Mouse (Mus musculus): Measurements from ENCODE around the gene Podn.
A peak's percentile ranks its signal among the peaks of the same experiment; 100 is the strongest.
"Not testable (repeated sequence)": the region's sequence is repeated elsewhere in the genome, so short reads cannot be mapped to it uniquely, and the experiment has no call there.

Podn gene

DNA sequence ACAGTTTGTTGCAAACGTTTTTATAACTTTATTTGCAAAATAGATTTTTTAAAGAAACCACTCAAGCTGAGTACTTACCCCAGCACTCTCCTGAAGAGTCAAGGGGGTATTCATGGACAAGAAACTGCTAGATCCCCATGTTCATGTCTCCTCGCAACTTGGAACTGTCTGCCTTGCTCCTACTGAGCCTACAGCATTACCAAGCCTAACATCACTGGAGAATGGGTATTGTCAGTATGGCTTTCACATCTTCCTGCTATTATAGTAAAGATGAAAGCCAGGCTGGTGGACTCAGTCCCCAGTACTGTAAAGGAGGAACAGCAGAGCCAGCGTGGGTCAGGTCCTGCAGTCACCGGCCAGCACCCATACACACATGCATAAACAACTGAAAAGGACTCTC is at the start of gene Podn:
TSS of gene Podn (minus strand) at position 101 of the 400 bp plus-strand sequence.
- DNase-seq (ENCODE audit: low spot score), result no peak

DNA sequence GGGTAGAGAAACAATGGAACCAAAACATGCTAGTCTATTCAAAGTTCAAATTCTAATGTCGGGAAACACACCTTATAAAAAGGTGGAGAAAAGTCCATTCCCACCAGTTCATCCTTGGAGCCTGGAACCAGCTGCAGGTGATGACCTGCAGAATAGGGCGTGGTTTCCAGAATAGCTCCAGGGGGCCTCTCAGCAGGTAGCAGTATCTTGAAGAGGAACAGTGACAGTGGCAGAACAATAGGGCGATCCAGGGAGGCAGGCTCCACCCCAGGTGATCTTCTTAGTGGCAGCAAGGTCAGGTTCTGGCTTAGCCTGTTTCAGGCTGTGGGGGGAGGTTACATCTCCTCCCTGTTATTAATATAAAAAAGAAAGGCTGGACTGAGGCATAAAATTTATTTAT is 49.3 kb upstream of the Podn start:
- DNase-seq (ENCODE audit: low spot score), result not testable (repeated sequence)

DNA sequence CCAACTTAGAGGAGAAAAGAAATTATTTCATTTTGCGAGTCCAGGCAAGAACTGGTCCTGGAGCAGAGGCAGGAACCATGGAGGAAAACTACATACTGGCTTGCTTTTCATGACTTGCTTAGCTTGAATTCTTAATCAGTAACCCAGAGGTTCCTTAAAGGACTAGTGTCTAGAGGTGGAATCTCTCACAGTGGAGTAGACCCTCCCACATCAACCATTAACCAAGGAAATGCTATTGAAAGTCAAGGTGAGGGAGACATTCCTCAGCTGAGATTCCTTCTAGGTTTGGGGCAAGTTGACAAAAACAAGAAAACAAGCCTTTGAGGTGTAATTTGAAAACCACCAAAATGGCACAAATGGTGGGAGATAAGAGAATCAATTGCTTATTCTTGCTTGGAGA is 48.6 kb upstream of the Podn start, which contains the start of gene Scp2:
TSS of gene Scp2 (minus strand) at position 119 of the 400 bp plus-strand sequence.
- no peak for DNase-seq (ENCODE audit: low spot score)

DNA sequence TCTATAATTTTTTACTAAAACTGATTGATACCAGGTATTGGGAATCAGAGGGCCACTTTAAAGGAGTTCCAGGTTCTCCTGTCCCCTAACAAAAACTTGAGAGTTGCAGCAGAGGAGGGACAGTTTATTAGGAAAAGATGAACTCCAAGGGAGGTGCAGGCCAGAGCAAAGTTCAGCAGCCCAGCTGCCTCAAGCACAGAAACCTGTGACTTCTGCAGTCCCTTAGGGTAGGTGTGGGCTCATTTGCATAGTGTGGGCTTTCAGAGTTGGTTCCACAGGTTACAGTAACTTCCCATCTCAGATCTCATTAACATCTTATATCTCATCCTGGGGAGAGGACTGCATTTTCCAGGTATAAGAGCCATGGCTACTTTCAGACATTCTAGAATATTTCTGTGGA is 47.5 kb upstream of the Podn start:
- DNase-seq (ENCODE audit: low spot score), result no peak

DNA sequence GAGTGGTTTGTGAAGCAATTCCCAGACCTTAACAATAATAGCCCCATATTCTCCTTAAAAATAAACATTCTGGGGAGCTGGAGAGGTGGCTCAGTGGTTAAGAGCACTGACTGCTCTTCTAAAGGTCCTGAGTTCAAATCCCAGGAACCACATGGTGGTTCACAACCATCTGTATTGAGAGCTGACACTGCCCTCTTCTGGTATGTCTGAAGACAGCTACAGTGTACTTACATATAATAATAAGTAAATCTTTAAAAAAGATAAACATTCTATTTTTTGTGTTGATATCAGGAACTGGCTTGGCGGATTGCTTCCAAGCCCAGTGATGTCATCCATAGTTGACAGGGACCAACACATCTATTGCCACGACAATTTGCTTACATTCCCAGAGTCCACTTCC is 46.9 kb upstream of the Podn start:
- DNase-seq (ENCODE audit: low spot score), result not testable (repeated sequence)

DNA sequence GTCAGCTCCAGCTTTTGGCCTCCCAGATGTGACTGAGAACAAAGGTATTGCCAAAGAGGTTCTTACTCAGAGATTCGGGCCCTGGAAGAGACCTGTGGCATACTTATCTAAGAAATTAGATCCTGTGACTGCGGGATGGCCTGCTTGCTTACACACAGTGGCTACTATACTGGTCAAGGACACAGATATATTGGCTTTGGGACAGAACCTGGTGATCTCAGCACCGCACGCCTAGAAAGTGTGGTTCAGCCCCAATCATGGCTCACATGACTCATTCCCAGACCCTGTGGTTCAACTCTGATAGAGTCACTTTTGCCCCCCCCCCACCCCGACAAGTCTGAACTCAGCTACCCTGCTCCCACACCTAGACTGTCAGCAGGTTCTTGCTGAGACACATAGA is 40.7 kb upstream of the Podn start:
- DNase-seq (ENCODE audit: low spot score), result no peak

DNA sequence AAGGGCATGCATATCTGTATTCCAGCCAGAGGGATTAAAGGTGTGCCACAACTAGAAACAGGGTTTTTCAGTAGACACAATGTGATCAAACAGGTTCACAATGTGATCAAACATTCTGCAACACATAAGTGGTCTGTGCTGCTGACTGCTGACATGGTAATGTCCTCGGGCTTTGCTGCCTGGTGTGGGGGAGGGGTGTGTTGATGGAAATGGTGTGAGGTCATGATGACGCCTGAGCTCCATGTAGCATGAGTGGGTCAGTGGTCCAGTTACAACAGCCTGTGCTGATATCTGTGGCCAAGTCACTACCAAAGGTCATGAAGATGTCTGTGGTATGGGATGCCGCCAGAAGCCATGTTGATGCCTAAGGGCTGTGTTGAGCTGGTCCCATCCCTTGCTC is 34.2 kb upstream of the Podn start:
- no peak for DNase-seq (ENCODE audit: low spot score)

DNA sequence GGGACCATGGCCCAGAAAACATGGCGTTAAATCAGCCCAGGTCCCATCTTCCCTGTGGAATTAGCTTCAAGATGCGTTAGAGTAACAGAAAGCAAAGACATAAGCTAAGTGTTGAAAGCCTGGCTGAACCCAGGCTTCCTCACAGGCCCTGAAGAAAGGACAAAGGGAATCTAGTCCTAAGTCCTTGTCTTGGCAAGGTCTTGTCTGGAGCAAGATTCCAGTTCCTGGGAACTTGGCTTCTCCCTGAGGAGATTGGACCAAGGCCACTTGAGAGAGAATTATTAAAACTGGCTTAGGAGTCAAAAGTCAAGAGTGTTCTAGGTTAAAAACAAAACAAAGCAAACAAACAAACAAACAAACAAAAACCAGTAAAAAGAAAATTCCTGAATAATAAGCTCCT is 32.1 kb upstream of the Podn start:
- DNase-seq (ENCODE audit: low spot score), result no peak

DNA sequence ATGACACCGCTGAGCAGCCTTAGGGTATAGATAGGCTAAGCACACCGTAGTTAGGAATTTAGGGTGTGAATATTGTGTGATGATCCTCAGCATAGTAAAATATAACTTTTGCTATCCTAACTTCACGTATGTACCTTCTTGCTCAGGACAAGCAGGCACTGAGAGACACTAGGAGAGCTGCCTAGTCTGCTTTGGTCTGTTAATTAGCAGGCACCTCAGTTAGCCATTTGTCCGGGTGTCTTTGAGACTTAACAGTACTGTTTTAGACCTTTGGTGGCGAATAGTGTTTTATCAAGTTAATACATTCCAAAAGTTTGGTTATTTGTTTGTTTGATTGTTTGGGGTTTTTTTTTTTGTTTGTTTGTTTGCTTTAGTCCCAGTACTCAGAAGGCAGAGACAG is 31.3 kb upstream of the Podn start:
- DNase-seq (ENCODE audit: low spot score), result no peak

DNA sequence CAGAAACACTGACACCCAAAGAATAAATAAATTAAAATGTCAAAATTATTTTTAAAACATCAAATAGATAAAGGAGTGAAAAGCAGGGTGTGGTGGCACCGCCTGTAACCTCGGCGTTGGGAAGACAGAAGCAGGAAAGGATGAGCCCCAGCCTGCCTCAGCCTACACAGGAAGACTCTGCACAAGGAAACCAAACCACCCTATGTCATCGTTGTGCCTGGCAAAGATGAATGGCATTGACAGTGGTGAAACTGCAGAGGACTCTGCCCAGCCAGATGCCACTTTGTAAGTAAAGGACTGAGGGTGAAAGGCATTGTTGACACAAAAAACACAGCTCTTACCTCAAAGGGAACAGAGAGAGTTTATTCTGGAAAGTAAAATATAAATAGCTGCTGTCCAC is 30.0 kb upstream of the Podn start:
- no peak for DNase-seq (ENCODE audit: low spot score)

DNA sequence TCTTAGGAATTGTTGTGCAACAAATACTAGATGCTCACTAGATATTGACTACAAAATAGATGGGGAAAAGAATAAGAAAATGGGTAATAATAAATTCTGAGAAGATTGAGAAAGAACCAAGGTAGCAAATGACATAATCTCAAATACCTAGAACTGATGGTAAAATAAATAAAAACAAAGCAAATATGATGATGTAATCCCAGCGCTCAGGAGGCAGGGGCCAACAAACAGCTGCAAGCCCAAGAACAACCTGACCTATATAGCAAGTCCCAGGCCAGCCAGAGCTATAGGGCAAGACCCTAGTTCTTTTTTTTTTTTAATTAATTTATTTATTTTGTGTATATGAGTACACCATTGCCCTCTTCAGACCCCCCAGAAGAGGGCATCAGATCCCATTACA is 27.9 kb upstream of the Podn start:
- no peak for DNase-seq (ENCODE audit: low spot score)

DNA sequence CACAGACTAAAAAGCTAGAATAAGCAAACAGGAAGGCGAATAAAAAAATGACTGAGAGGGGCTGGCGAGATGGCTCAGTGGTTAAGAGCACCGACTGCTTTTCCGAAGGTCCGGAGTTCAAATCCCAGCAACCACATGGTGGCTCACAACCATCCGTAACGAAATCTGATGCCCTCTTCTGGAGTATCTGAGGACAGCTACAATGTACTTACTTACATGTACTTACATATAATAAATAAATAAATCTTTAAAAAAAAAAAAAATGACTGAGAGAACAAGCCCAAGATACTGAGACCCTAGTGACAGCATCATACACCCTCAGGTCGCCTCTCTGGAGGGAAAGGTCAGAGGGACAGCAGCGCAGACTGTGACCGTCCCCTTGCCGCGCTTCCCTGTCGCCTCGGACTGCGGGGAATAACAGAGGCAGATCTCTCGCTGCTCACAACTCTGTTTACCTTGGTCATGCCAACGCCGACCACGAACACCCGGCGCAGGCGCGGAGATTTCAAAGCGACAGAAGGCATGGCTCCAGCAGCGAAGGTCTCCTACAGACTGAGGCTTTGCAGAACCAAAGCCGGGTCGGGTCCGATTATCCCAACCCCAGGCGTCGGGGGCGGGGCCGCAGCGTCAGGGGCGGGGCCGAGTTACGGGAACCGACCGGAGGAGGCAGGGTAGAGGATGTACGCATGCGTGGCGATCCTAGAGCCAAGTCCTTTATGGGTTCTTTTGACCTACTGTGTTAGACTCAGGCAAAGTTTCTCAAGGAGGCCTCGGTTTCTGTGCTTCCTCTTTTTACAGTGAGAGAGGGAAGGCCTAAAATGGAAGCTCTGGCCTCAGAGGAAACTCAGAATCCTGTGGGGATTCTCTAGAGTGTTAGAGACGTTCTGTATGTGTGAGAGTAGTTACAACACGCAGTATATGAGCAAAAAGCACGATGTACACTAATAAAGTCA is 22.0 kb upstream of the Podn start:
- peak; percentile 96 for DNase-seq (ENCODE audit: low spot score)

DNA sequence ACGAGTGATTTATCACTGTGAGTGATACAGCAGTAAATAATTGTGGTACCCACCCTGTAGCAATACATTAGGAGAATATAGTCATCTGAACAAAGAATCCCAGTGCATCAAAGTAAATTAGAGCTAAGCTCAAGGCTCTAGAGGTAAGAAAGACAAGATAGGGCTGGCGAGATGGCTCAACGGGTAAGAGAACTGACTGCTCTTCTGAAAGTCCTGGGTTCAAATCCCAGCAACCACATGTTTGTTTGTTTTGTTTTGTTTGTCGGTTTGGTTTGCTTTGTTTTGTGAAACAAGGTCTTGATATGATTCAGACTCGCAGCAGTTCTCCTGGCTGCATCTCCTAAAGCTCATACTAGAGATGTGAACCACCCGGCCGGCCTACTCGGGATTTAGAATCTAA is 21.2 kb upstream of the Podn start:
- DNase-seq (ENCODE audit: low spot score), result peak; percentile 24

DNA sequence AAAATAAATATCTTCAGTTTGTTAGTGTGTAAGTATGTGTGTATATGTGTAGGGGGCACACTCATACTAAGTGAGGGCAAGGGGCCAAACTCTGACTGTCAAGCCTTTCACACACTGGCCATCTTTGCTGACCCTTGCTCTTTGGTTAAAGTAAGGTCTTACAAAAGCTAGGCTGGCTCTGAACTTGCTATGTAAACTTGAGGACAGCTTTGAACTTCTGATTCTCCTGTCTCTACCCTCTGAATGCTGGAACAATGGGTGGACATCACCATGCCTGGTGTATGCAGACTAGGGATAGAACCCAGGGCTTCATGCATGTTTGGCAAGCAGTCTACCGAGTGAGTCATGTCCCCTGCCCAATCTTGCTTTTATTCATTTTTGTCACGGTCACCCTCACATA is 20.2 kb upstream of the Podn start:
- DNase-seq (ENCODE audit: low spot score), result no peak

DNA sequence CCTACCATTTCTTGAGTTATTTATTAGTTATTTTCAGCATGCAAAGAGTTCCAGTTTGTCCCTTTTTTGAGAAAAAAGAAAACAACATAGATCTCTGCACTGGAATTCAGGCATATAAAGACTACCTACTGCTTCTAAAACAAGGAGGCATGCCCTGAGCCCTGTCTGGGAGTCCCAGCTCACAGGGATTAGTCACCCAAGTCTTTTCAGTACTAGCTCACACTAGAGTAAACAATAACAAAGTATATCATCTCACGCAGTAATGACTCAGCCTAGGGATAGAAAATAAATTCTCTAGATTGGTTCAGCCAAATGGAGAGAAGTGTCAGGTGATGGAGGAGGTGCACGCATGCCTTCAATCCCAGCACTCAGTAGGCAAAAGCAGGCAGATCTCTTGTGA is 14.5 kb upstream of the Podn start:
- DNase-seq (ENCODE audit: low spot score), result no peak

DNA sequence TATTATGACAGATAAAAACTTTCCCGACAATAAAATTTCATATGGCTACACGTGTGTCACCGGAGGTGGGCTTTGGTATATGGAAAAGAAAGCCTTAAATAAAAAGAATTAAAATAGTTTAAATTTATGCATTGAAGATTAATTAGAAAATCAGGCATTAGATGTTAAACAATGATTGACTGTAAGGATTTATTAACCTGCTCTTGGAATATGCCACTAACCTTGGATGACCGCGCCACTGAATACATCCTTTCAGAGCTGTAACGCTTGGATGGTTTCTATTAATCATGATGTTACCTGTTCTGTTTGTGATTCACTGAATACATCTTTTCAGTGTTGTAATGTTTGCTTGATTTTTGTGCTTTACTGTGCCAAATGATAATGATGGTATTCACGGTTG is 13.5 kb upstream of the Podn start:
- DNase-seq (ENCODE audit: low spot score), result no peak

DNA sequence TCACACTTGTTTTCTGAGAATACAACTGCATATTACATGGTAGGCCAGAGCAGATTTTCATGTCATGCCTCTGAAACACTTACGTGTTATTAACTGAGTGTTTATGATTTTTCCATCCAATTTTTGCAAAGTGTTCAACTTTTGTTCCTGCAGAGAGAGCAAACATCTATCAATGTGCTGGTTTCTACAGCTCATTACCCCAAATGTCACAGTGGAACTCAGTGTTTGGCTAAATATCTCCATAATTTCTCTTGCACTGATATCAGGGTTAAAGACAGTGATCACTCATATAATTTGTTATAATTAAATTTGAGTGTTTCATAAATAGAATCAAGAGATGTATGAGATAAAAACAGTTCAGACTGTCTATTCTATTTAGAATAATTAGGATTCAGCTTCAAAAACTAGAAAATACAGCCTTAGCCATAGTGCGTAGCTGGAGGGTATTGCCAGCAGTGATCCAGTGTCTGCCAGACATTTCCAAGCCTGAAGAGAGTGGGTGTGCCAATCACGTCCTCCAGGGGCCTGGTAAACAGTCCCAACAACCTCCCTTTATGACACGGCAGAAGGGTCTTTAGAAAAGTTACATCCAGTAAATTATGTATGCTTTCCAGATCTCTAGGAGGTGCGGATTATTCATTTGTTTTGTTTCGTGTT is 3.4 kb downstream of the Podn start:
- DNase-seq (ENCODE audit: low spot score), result no peak

DNA sequence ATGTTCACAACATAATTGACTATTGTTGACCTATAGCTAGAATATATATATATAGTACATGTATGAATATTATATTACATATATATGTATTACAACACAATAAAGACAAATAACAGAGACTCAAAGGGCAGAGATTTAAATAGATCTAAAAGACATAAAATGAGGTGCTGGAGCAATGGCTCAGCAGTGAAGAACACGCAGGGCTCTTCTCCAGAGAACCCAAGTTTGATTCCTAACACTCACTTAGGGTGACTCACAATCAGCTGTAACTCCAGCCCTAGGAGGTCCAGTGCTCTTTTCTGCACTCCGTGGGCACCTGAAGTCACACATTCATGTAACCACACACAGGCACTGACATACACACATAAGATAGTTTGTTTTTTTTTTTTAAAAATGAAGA is 12.3 kb downstream of the Podn start:
- DNase-seq (ENCODE audit: low spot score), result no peak

DNA sequence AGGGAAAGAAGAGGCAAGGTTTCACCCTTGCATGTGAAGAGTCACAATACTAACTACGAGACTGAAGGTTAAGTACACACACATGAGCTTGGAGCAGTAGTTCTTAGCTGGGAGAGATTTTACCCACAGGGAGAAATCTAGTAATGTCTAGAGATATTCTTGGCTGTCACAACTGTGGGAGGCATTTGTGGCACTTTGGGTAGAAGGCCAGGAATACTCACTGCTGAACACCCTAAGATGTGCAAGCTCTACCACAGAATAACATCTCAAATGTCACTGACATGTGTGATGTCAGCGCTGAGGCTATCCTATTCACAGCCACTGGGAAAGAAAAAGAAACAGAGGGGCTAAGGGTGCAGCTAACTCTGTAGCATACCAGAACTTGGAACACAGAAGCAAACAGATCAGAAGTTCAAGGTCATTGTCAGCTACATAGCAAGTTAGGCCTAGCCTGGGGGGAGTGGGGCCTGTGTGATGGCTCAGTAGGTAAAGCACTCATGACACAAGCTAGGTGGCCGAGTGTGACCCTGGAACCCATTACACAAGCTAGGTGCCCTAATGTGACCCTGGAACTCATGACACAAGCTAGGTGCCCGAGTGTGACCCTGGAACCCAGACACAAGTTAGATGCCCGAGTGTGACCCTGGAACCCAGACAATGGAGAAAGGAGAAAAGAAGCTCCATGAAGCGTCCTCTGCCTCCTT is 13.1 kb downstream of the Podn start:
- DNase-seq (ENCODE audit: low spot score), result no peak

DNA sequence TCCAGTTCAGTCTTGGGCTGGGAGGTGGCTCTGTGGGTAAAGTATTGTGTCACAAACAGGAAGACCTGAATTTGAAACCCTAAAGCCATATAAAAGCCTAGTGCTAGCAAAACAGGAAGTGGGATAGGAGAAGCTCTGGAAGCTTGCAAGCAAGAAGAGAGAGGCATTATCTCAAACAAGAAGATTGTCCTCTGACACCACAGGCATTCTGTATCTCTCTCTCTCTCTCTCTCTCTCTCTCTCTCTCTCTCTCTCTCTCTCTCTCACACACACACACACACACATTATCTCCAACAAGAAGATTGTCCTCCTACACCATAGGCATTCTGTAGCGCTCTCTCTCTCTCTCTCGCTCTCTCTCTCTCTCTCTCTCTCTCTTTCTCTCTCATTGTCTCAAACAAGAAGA is 13.8 kb downstream of the Podn start:
- no peak for DNase-seq (ENCODE audit: low spot score)

DNA sequence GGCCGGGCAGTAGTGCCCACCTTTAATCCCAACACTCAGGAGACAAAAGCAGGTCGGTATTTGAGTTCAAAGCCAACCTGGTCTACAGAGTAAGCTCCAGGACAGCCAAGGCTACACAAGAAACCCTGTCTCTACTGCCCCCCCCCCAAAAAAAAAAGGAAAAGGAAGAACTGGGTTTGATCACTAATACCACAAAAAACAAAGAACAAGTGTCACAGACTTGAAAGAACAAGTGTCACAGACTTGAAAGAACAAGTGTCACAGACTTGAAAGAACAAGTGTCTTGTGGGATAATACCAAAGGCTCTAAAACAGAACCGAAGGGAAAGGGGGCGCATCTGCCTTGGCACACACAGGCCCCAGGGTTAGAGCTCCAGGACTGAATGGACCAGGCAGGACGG is 15.4 kb downstream of the Podn start:
- no peak for DNase-seq (ENCODE audit: low spot score)

DNA sequence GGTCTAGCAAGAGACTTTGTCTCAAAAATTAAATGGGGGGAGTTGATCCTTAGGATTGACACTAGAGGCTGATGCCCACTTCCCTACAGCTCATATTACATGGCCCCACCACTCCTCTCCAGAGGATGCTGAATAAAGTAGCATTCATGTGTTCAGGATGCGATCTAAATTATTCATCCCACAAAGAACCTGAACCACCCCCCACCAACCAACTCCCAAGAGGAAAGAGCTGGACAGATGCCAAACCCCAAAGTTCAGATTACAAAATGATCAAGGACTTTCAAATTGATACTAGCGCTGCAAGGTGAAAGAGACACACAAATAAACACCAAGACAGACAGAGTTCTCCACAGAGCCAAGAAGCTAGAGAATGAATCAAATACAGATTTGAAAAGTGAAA is 16.5 kb downstream of the Podn start:
- no peak for DNase-seq (ENCODE audit: low spot score)

DNA sequence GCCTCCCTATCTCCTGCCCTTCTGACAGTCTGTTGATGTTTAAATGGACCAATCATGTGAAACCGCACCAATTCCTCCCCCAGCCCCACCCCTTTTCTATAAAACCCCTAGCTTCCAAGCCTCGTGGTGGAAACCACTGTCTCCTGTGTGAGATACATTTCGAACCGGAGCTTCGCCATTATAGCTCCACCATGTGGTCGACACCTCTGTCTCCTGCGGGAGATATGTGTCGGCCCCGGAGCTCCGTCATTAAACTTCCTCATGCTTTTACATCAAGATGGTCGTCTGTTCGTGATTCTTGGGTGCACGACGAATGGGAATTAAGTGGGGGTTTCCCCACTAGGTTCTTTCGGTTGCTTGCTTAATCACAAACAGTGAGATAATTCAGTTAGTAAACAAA is 17.1 kb downstream of the Podn start:
- peak; percentile 1 for DNase-seq (ENCODE audit: low spot score)

All from retina, embryonic 14.5 days (tissue).